Mouse (Mus musculus) testis, adult 2 months (tissue): ENCODE results near the gene Zkscan1.

Experiments used
- CTCF ChIP-seq: fragments of 200-500 bp; IDR thresholded peaks from 2 replicates; pipeline ENCODE4 v1.5.1; 2012; ENCODE audit warnings: low read depth, mild to moderate bottlenecking, inconsistent platforms, low read length, moderate library complexity; ENCODE audit not compliant: control insufficient read depth, insufficient read depth, insufficient replicate concordance
- POLR2A ChIP-seq: fragments of 200-500 bp; IDR thresholded peaks from 2 replicates; pipeline ENCODE4 v1.6.1; 2012; ENCODE audit warnings: low read depth, mild to moderate bottlenecking, inconsistent platforms, low read length, moderate library complexity; ENCODE audit not compliant: control insufficient read depth

GRCm38 (mm10) chr5:138080456-138080855 lies 4.4 kb upstream of the Zkscan1 start:
- no peak for TF ChIP-seq CTCF
- TF ChIP-seq POLR2A = no peak
